Mouse (Mus musculus) embryo, embryonic 11.5 days (tissue): ENCODE data around the gene Gm20388.
"Not testable (repeated sequence)": the region's sequence is repeated elsewhere in the genome, so short reads cannot be mapped to it uniquely, and the experiment has no call there.

Source experiments
- DNase-seq: peaks from one replicate; pipeline ENCODE4 v3.0.0-alpha.2; 2012; ENCODE audit warnings: low read depth, low spot score

Gene Gm20388

GRCm38 (mm10) chr8:121667936-121668500, 1757.4 kb downstream of the Gm20388 start:
- DNase-seq, result not testable (repeated sequence)

GRCm38 (mm10) chr8:121668553-121668952, 1757.9 kb downstream of the Gm20388 start:
- no peak for DNase-seq

GRCm38 (mm10) chr8:121669208-121669607, 1758.6 kb downstream of the Gm20388 start:
- no peak for DNase-seq

- DNase-seq, result no peak
Observed at GRCm38 (mm10) chr8:121673153-121673552, 1762.5 kb downstream of the Gm20388 start.

- no peak for DNase-seq
Observed at GRCm38 (mm10) chr8:121673917-121674316, 1763.3 kb downstream of the Gm20388 start.

- no peak for DNase-seq
Observed at GRCm38 (mm10) chr8:121674524-121674923, 1763.9 kb downstream of the Gm20388 start.

GRCm38 (mm10) chr8:121675161-121675560, 1764.5 kb downstream of the Gm20388 start:
- DNase-seq, result no peak

- no peak for DNase-seq
Observed at GRCm38 (mm10) chr8:121675701-121676100, 1765.1 kb downstream of the Gm20388 start.

- DNase-seq, result no peak
Observed at GRCm38 (mm10) chr8:121678696-121679095, 1768.1 kb downstream of the Gm20388 start.

GRCm38 (mm10) chr8:121680896-121681295, 1770.3 kb downstream of the Gm20388 start:
- no peak for DNase-seq

GRCm38 (mm10) chr8:121681457-121681856, 1770.8 kb downstream of the Gm20388 start:
- DNase-seq, result no peak

- no peak for DNase-seq
Observed at GRCm38 (mm10) chr8:121683083-121683832, 1772.6 kb downstream of the Gm20388 start.

- no peak for DNase-seq
Observed at GRCm38 (mm10) chr8:121685419-121685818, 1774.8 kb downstream of the Gm20388 start.

GRCm38 (mm10) chr8:121687455-121688161, 1777.0 kb downstream of the Gm20388 start:
- no peak for DNase-seq

- DNase-seq, result no peak
Observed at GRCm38 (mm10) chr8:121688496-121688895, 1777.9 kb downstream of the Gm20388 start.

GRCm38 (mm10) chr8:121694453-121694852, 1783.8 kb downstream of the Gm20388 start:
- no peak for DNase-seq

- no peak for DNase-seq
Observed at GRCm38 (mm10) chr8:121695585-121696184, 1785.0 kb downstream of the Gm20388 start.

GRCm38 (mm10) chr8:121697735-121698614, 1787.3 kb downstream of the Gm20388 start:
- no peak for DNase-seq

- no peak for DNase-seq
Observed at GRCm38 (mm10) chr8:121698615-121699101, 1788.0 kb downstream of the Gm20388 start.

GRCm38 (mm10) chr8:121699936-121700335, 1789.3 kb downstream of the Gm20388 start:
- no peak for DNase-seq

- DNase-seq, result no peak
Observed at GRCm38 (mm10) chr8:121705174-121705573, 1794.5 kb downstream of the Gm20388 start.
